Mouse (Mus musculus) olfactory bulb, adult 2 months (tissue): ENCODE results near the gene Mus81. TPM values are rescaled to one million over a fixed set of nuclear protein-coding genes. Genes with fewer than 3 reads are reported as not detected.
A peak's percentile ranks its signal among the peaks of the same experiment; 100 is the strongest.

Source experiments
- H3K27ac ChIP-seq: fragments of 200-500 bp; 2 replicates; pipeline ENCODE4 v1.5.1; 2012; ENCODE audit warnings: low read depth, low read length; ENCODE audit not compliant: insufficient read depth
- H3K4me1 ChIP-seq: fragments of 200-500 bp; 2 replicates; pipeline ENCODE4 v1.6.1; 2012; ENCODE audit warnings: low read length; ENCODE audit not compliant: control insufficient read depth, insufficient read depth
- H3K4me3 ChIP-seq: fragments of 200-500 bp; 2 replicates; pipeline ENCODE4 v1.5.1; 2012; ENCODE audit warnings: mild to moderate bottlenecking, low read depth, low read length, moderate library complexity; ENCODE audit not compliant: insufficient read depth
- CTCF ChIP-seq: fragments of 200-500 bp; IDR thresholded peaks from 2 replicates; pipeline ENCODE4 v1.5.1; 2012; ENCODE audit warnings: low read depth, mild to moderate bottlenecking, low read length, moderate library complexity; ENCODE audit not compliant: insufficient read depth
- POLR2A ChIP-seq: fragments of 200-500 bp; IDR thresholded peaks from 2 replicates; pipeline ENCODE4 v1.6.1; 2012; ENCODE audit warnings: mild to moderate bottlenecking, low read depth, low read length, moderate library complexity; ENCODE audit not compliant: insufficient read depth
- WGBS: fragments of 180-500 bp; shearing (Covaris S2); methylation state at CpG from one replicate; pipeline ENCODE4 v1.1.7; 2018; 5-methylcytosine and 5-hydroxymethylcytosine counted together
- polyA plus RNA-seq: library from polyadenylated mRNA; stranded (reverse); fragments of >200 nt; gene quantifications from 2 replicates; pipeline ENCODE4 v1.2.4, GENCODE M21; 2012; ENCODE audit warnings: low replicate concordance; ENCODE audit not compliant: missing spikeins, insufficient read depth, insufficient read length

Gene Mus81
- polyA plus RNA-seq, 1 experiment: not detected

GRCm38 (mm10) chr19:5513005-5513349 lies 24.8 kb upstream of the Mus81 start:
- Histone ChIP-seq H3K4me1 (peaks cover 8% of the 10 kb centered on the region), H3K4me3 (no peak overlapping the region), H3K27ac (no peak overlapping the region)
- 71% methylated on average over 3 of the region's 3 CpGs for WGBS
- TF ChIP-seq POLR2A (no peak), CTCF (no peak)

- peaks cover 8% of the 10 kb centered on the region for H3K4me1 ChIP-seq
- no peak overlapping the region for H3K27ac ChIP-seq
- WGBS: 62% methylated on average over 12 of the region's 12 CpGs
- H3K4me3 ChIP-seq: no peak overlapping the region
- no peak for TF ChIP-seq CTCF
- TF ChIP-seq POLR2A: no peak
Observed at GRCm38 (mm10) chr19:5512091-5513004, 24.1 kb upstream of the Mus81 start.

GRCm38 (mm10) chr19:5511074-5511632 lies 23.0 kb upstream of the Mus81 start:
- Histone ChIP-seq H3K4me1 (peaks cover 8% of the 10 kb centered on the region), H3K4me3 (peak overlapping the region; percentile 60), H3K27ac (peak overlapping the region; percentile 35; the same call in 1 of the 2 replicates)
- WGBS: 44% methylated on average over 15 of the region's 15 CpGs
- no peak for TF ChIP-seq POLR2A
- no peak for TF ChIP-seq CTCF

- TF ChIP-seq POLR2A: 0 out of 2 replicates have a peak, but pooled peaks have one; percentile 32
- TF ChIP-seq CTCF: no peak
- Histone ChIP-seq H3K4me1 (peaks cover 8% of the 10 kb centered on the region), H3K27ac (peak within 1 kb of the TSS; percentile 52), H3K4me3 (peak within 1 kb of the TSS; percentile 60)
- under 1% methylated on average over 47 of the region's 47 CpGs for WGBS
Observed at GRCm38 (mm10) chr19:5510031-5511026, 22.1 kb upstream of the Mus81 start, which contains the start of gene Snx32. TSS of gene Snx32 (minus strand) at chr19:5510538.

GRCm38 (mm10) chr19:5503687-5504086 lies 15.5 kb upstream of the Mus81 start, which contains the start of gene 1700020D05Rik:
TSS of gene 1700020D05Rik (minus strand) at chr19:5503787.
- no peak within 1 kb of the TSS for H3K4me3 ChIP-seq
- TF ChIP-seq POLR2A (no peak), CTCF (no peak)
- H3K4me1 ChIP-seq: no peaks in the 10 kb centered on the region
- WGBS: 64% methylated on average over 17 of the region's 17 CpGs
- H3K27ac ChIP-seq: no peak within 1 kb of the TSS

GRCm38 (mm10) chr19:5500330-5500875 lies 12.2 kb upstream of the Mus81 start:
- no peak overlapping the region for H3K4me3 ChIP-seq
- no peak overlapping the region for H3K27ac ChIP-seq
- WGBS: 94% methylated on average over 2 of the region's 2 CpGs
- TF ChIP-seq POLR2A (no peak), CTCF (no peak)
- H3K4me1 ChIP-seq: no peaks in the 10 kb centered on the region

GRCm38 (mm10) chr19:5496052-5496370 lies 7.8 kb upstream of the Mus81 start:
- Histone ChIP-seq H3K4me3 (no peak overlapping the region), H3K27ac (no peak overlapping the region), H3K4me1 (peaks cover 12% of the 10 kb centered on the region; the same call in 1 of the 2 replicates)
- WGBS: 83% methylated on average over 16 of the region's 16 CpGs
- TF ChIP-seq CTCF (no peak), POLR2A (no peak)

- H3K4me3 ChIP-seq: no peak overlapping the region
- H3K4me1 ChIP-seq: peaks cover 12% of the 10 kb centered on the region; the same call in 1 of the 2 replicates
- 80% methylated on average over 12 of the region's 12 CpGs for WGBS
- no peak overlapping the region for H3K27ac ChIP-seq
- no peak for TF ChIP-seq CTCF
- TF ChIP-seq POLR2A: no peak
Observed at GRCm38 (mm10) chr19:5495353-5496051, 7.3 kb upstream of the Mus81 start.
